Mouse (Mus musculus) kidney, embryonic 14.5 days (tissue): ENCODE measurements around the gene Rab28. TPM values are rescaled to one million over a fixed set of nuclear protein-coding genes. Genes with fewer than 3 reads are reported as not detected.
"Not testable (repeated sequence)": the region's sequence is repeated elsewhere in the genome, so short reads cannot be mapped to it uniquely, and the experiment has no call there.

Experiments used
- ATAC-seq: fragments of 200-750 bp; cut with Nextera tagmentation; 2 replicates; pipeline ENCODE4 v1.8.0; 2017; ENCODE audit warnings: moderate number of reproducible peaks, mild to moderate bottlenecking, moderate TSS enrichment, moderate library complexity; ENCODE audit not compliant: low FRiP score, low TSS enrichment
- H3K27ac ChIP-seq: fragments of 300-500 bp; sonication (generic); 2 replicates; pipeline ENCODE4 v1.5.1; 2014; ENCODE audit warnings: low read depth, mild to moderate bottlenecking, low read length, moderate library complexity, mixed read lengths
- H3K27me3 ChIP-seq: fragments of 300-500 bp; sonication (generic); 2 replicates; pipeline ENCODE4 v1.6.1; 2014; ENCODE audit warnings: mild to moderate bottlenecking, low read length; ENCODE audit not compliant: control insufficient read depth, insufficient read depth
- H3K36me3 ChIP-seq: fragments of 300-500 bp; sonication (generic); 2 replicates; pipeline ENCODE4 v1.6.1; 2014; ENCODE audit warnings: low read length, mixed read lengths; ENCODE audit not compliant: control insufficient read depth, insufficient read depth
- H3K4me1 ChIP-seq: fragments of 300-500 bp; sonication (generic); 2 replicates; pipeline ENCODE4 v1.6.1; 2014; ENCODE audit warnings: low read length, mixed read lengths; ENCODE audit not compliant: control insufficient read depth, insufficient read depth
- H3K4me2 ChIP-seq: fragments of 300-500 bp; sonication (generic); replicated peaks from 2 replicates; pipeline ENCODE4 v1.6.1; 2014; ENCODE audit warnings: low read depth, mild to moderate bottlenecking, low read length
- H3K4me3 ChIP-seq: fragments of 300-500 bp; sonication (generic); 2 replicates; pipeline ENCODE4 v1.5.1; 2014; ENCODE audit warnings: mild to moderate bottlenecking, low read length
- H3K9ac ChIP-seq: fragments of 300-500 bp; sonication (generic); 2 replicates; pipeline ENCODE4 v1.6.1; 2014; ENCODE audit warnings: low read depth, mild to moderate bottlenecking, low read length, moderate library complexity
- H3K9me3 ChIP-seq: fragments of 300-500 bp; sonication (generic); 2 replicates; pipeline ENCODE4 v1.6.1; 2016; ENCODE audit warnings: low read length; ENCODE audit not compliant: control insufficient read depth
- WGBS: fragments of 180-500 bp; shearing (Covaris S2); extraction: QIAGEN DNeasy Blood & Tissue Kit; methylation state at CpG from one replicate; pipeline ENCODE4 v1.1.7; 2014; 5-methylcytosine and 5-hydroxymethylcytosine counted together
- polyA plus RNA-seq: library from polyadenylated mRNA; unstranded; fragments of >200 nt; fragmentation: Nextera tagmentation; extraction: Ambion mirVana; gene quantifications from 2 replicates; pipeline ENCODE4 v1.2.1, GENCODE M21; 2014

Rab28 gene
- polyA plus RNA-seq, 1 experiment from 2014 or later: 59.7 TPM

- Histone ChIP-seq H3K9me3 (no peaks in the 10 kb centered on the region), H3K9ac (no peak overlapping the region), H3K36me3 (no peaks in the 10 kb centered on the region), H3K4me1 (no peaks in the 10 kb centered on the region), H3K27ac (no peak overlapping the region), H3K27me3 (peaks cover 84% of the 10 kb centered on the region), H3K4me2 (no peak overlapping the region), H3K4me3 (no peak overlapping the region)
- WGBS: 14% methylated on average over 7 of the region's 7 CpGs
- no peak; the same call in 1 of the 2 replicates for ATAC-seq
Measured at GRCm38 (mm10) chr5:41744234-41744633, 36.3 kb upstream of the Rab28 start.

- Histone ChIP-seq H3K9me3 (no peaks in the 10 kb centered on the region), H3K9ac (no peak overlapping the region), H3K4me3 (no peak overlapping the region), H3K27ac (no peak overlapping the region), H3K4me2 (no peak overlapping the region), H3K27me3 (peaks cover 32% of the 10 kb centered on the region), H3K36me3 (no peaks in the 10 kb centered on the region), H3K4me1 (no peaks in the 10 kb centered on the region)
- WGBS: 42% methylated on average over 6 of the region's 6 CpGs
- no peak for ATAC-seq
Measured at GRCm38 (mm10) chr5:41738817-41739216, 30.9 kb upstream of the Rab28 start.

- no peaks in the 10 kb centered on the region for H3K4me1 ChIP-seq
- H3K27ac ChIP-seq: no peak overlapping the region
- no peak for ATAC-seq
- no peaks in the 10 kb centered on the region for H3K9me3 ChIP-seq
- 56% methylated on average over 5 of the region's 5 CpGs for WGBS
- no peak overlapping the region for H3K9ac ChIP-seq
- no peak overlapping the region for H3K4me2 ChIP-seq
- peaks cover 15% of the 10 kb centered on the region; the same call in 1 of the 2 replicates for H3K27me3 ChIP-seq
- no peak overlapping the region for H3K4me3 ChIP-seq
- H3K36me3 ChIP-seq: no peaks in the 10 kb centered on the region
Measured at GRCm38 (mm10) chr5:41737039-41737438, 29.1 kb upstream of the Rab28 start.

GRCm38 (mm10) chr5:41727017-41727416, 19.1 kb upstream of the Rab28 start:
- Histone ChIP-seq H3K36me3 (no peaks in the 10 kb centered on the region), H3K4me1 (no peaks in the 10 kb centered on the region), H3K4me2 (no peak overlapping the region), H3K9me3 (no peaks in the 10 kb centered on the region), H3K4me3 (no peak overlapping the region), H3K27ac (no peak overlapping the region), H3K9ac (no peak overlapping the region), H3K27me3 (no peaks in the 10 kb centered on the region)
- WGBS: 86% methylated on average over 1 of the region's 1 CpGs
- ATAC-seq: no peak

- H3K36me3 ChIP-seq: no peaks in the 10 kb centered on the region
- no peak overlapping the region for H3K4me2 ChIP-seq
- peak; percentile 86; the same call in 1 of the 2 replicates for ATAC-seq
- no peaks in the 10 kb centered on the region for H3K4me1 ChIP-seq
- H3K4me3 ChIP-seq: no peak overlapping the region
- no peaks in the 10 kb centered on the region for H3K27me3 ChIP-seq
- no peak overlapping the region for H3K27ac ChIP-seq
- H3K9me3 ChIP-seq: no peaks in the 10 kb centered on the region
- 51% methylated on average over 6 of the region's 6 CpGs for WGBS
- H3K9ac ChIP-seq: no peak overlapping the region
Measured at GRCm38 (mm10) chr5:41725573-41725972, 17.6 kb upstream of the Rab28 start.

- Histone ChIP-seq H3K27me3 (no peaks in the 10 kb centered on the region), H3K9ac (peak overlapping the region; percentile 74), H3K36me3 (no peaks in the 10 kb centered on the region; the same call in 1 of the 2 replicates), H3K4me2 (peak overlapping the region; percentile 96), H3K9me3 (no peaks in the 10 kb centered on the region), H3K4me1 (no peaks in the 10 kb centered on the region), H3K4me3 (peak overlapping the region; percentile 80), H3K27ac (peak overlapping the region; percentile 84)
- peak; percentile 94 for ATAC-seq
- under 1% methylated on average over 53 of the region's 63 CpGs for WGBS
Measured at GRCm38 (mm10) chr5:41707115-41708015, 592 bp downstream of the Rab28 start.

GRCm38 (mm10) chr5:41706777-41707114, 1.2 kb downstream of the Rab28 start:
- H3K4me2 ChIP-seq: peak overlapping the region; percentile 96
- H3K27ac ChIP-seq: no peak overlapping the region
- WGBS: 4% methylated on average over 9 of the region's 9 CpGs

GRCm38 (mm10) chr5:41701085-41701484, 6.9 kb downstream of the Rab28 start:
- not testable (repeated sequence) for H3K9ac ChIP-seq, H3K4me1 ChIP-seq, ATAC-seq, H3K27ac ChIP-seq, H3K36me3 ChIP-seq, H3K27me3 ChIP-seq, H3K4me2 ChIP-seq, H3K9me3 ChIP-seq, H3K4me3 ChIP-seq
- WGBS: 76% methylated on average over 4 of the region's 4 CpGs

More at GRCm38 (mm10) chr5:41706777-41707114, 1.2 kb downstream of the Rab28 start:
- Histone ChIP-seq H3K4me1 (no peaks in the 10 kb centered on the region), H3K9me3 (no peaks in the 10 kb centered on the region), H3K4me3 (peak overlapping the region; percentile 80), H3K36me3 (no peaks in the 10 kb centered on the region; the same call in 1 of the 2 replicates), H3K27me3 (no peaks in the 10 kb centered on the region), H3K9ac (peak overlapping the region; percentile 74)
- ATAC-seq: no peak

- H3K36me3 ChIP-seq: no peaks in the 10 kb centered on the region; the same call in 1 of the 2 replicates
- no peak overlapping the region for H3K9ac ChIP-seq
- no peak for ATAC-seq
- H3K9me3 ChIP-seq: no peaks in the 10 kb centered on the region
- H3K4me3 ChIP-seq: no peak overlapping the region
- no peak overlapping the region for H3K27ac ChIP-seq
- H3K4me2 ChIP-seq: no peak overlapping the region
- H3K4me1 ChIP-seq: no peaks in the 10 kb centered on the region
- H3K27me3 ChIP-seq: no peaks in the 10 kb centered on the region
Measured at GRCm38 (mm10) chr5:41697958-41698357, 10.0 kb downstream of the Rab28 start.
